Mouse (Mus musculus) ovary, postnatal 14 days (tissue): ENCODE results near the gene Cfap73.

Experiments used
- DNase-seq: peaks from one replicate; pipeline ENCODE4 v3.0.0; 2022; ENCODE audit warnings: low spot score

The Cfap73 gene

DNA sequence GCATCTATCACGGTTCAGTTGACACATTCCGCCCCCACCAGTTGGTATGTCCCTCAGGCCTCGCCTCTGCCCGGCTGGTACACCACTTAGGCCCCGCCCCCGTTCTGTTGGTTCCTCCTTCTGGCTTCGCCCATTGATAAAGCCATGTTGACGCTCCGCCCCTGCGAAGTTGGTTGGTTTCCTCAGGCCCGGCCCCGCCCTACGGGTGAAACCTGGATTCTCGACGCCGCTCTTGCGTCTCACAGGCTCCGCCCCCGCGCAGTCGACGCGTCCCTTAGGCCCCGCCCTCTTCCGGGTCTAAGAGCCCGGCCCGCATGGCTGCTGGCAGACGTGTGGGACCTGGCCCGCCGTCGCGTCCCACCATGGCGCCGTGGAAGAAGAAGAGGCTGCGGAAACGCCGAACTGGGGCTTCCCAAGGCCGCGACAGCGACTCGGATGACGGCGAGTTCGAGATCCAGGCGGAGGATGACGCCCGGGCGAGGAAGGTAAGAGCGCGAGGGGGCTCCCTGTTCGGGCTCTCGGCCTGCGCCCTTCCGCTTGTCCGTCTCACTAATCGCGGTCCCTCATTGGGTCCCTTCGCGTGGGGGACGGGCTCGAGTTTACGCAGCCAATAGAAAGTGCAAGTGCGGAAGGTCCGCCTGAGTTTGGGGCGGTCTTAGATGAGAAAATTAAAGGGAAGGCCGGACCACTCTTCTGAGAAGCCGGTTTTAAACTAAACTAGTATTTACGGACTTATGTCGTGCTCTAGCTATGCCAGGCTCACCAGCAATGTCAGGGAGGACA lies 21.0 kb downstream of the Cfap73 start:
- DNase-seq, result peak; percentile 98

DNA sequence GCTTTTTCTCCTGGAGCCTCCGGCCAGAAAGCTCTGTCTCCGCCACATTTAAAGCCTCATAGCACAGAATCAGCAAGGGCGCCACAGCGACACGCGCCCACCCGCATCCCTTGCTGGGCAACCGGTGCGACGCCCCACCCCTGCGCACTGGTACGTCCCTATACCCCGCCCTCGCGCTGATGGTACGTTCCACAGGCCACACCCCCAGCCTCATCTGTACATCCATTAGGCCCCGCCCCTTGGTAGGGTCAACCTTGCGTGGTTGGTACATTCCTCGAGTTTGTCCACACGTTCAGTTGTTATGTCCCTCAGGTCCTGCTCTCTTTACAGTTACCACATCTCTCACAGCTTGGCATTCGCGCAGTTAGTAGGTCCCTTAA lies 21.6 kb downstream of the Cfap73 start, which contains the start of the genes Rita1 and Ddx54:
Gene Rita1 (minus strand): TSS at position 148 of the 380 bp plus-strand sequence.
Gene Ddx54 (plus strand): TSS at position 298 of the 380 bp plus-strand sequence.
- peak; percentile 94 for DNase-seq

DNA sequence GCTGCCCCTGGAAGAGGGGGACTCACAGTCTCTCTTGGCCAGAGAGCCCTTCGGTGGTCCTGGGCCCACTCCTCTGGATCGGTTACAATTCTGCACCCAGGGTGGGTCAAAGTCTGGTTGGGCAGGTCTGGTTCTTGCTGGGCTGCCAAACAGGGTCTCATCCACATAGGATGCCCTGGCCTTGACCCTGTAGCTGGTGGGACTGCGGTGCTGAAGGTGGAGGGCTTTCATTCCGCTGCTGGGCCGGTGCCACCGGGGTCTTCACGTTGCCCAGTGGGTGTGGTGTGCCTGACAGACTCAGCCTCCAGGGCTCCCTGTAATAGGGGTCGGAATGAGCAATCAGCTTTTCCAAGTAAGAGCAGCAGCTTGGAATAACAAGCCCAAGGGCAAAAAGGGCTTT lies 22.6 kb downstream of the Cfap73 start:
- no peak for DNase-seq

DNA sequence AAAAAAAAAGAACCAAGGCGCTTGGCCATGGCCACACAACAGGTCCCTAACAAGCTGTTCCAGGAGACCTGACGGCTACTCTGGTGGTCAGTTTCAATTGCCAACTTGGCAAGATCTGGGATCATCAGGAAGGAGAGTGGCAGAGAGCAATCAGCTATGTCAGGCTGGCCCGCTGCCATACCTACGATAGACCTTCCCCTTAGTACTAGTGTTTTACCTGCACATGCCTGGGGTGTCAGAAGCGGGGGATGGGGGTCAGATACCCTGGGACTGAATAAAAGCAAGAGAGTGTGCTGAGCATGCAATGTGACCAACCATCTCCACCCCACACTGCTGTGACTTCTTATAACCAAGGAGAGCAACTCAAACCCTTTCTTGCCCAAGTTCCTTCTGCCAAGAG lies 23.1 kb downstream of the Cfap73 start:
- DNase-seq, result no peak

DNA sequence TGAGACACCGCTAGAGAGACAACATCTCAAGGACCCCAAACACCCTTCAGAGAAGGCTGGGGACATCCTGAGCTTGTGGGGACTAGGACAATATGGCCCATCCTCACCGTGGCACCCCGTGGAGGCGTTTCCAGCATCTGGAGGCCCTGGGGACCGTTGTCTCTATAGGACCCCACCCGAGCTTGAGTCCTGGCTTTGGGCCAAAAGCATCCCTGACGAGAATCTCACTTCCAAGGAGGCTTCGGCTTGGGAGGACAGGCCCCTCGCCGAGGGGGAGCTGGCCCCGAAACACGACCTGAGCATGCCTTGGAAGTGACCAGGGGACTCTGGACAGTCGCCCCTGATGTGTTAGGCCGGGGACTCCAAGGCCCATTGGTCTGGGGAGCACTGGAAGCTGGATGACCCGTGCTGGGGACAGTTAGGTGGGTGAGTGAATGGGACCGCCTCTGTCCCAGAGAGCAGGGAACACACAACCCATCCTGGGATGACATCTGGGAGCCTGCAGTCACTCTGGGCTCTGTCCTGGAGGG lies 24.7 kb downstream of the Cfap73 start:
- DNase-seq, result no peak

DNA sequence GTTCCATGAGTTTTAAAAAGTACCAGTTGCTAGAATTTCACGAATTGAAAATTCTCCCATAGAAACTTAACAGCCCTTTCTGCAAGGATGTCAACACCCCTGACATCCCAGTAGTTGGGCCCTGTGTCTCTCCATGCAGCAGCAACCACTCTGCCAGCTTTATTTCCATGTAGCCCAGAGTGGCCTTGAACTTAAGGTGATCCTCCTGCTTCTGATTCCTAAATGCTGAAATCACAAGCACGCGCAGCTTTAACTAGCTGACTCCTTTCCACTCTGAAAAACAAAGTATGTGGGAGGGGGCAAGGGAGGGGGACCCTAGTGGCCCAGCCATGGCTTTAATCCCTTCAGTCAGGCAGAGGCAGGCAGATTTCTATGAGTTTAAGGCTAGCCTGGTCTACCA lies 26.7 kb downstream of the Cfap73 start:
- DNase-seq, result no peak

DNA sequence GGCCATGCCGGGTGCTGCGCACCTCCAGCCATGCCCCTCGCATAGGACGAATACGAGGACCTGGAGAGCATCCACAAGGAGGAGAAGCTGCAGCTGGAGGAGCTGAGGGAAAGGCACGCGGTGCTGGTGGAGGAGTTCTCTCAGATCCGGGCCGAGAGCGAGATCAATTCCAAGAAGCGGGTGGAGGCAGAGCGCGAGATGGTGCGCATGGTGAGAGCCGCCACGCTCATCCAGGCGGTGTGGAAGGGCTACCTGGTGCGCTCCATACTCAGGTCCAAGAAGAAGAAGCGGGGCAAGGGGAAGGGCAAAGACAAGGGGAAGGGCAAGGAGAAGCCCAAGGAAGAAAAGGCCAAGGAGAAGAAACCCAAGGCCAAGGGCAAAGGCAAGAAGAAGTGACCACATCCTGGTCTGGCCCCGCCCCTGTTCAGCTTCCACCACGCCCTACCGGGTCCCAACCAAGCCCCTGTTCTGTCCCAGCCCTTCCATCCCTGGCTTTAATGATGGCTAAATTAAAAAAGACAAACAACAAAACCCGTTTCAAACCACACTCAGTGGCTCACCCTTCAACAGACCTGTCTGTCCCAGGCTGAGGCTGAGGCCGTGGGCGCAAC lies 27.3 kb downstream of the Cfap73 start:
- no peak for DNase-seq

DNA sequence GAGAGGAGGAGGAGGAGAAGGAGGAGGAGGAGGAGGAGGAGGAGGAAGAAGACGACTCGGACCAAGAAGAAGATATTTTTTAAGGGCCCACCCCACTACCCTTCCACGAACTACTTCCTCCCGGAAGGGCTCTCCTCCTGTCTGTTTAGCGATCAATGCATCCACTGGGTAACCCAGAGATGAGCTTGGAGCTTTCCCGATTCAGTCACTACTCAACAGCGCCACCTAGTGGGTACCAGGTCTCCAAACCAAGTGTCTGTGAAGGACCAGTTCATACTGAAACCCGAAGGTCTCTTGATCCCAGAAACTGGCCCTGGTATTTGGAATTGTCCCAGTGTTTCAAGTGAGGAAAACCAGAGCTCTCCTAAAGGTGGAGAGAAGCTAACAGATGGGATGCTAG lies 28.3 kb downstream of the Cfap73 start:
- peak; percentile 88 for DNase-seq

DNA sequence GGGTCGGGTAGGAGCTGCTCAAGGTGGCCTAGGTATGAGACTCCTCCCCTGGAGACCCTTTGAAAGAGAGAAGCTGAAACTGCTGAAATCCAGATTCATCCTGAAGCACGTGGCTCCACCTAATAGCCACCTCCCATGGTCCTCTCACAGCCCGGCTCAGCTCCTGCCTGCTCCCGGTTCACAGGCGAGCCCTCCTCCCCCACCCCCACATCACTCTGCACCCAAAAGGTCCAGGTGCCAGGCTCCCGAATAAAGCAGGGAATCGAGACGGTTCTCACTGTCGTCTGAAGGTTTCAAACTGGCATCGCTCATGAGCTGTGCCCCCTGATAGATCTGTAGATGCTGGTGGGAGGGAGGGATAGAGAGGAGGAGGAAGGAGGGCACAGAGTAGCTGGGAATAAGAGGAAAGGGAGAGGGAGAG lies 28.8 kb downstream of the Cfap73 start:
- DNase-seq, result no peak

DNA sequence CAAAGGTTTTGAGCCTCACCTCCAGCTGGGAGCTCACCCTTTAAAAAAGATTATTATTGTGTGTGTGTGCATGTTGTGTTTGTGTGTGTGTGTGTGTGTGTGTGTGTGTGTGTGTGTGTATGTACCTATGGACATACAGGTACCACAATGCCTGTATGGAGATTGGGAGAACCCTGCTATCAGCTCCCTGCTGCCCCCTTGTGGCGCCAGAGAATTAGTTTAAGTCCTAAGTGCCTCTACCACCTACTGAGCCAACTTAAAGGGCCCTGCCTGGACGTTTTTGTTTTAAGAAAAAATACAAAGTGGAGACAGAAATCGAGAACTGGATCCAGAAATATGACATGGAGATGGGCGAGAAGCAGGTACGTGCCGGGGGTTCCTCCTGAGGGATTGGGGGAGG lies 29.2 kb downstream of the Cfap73 start:
- DNase-seq, result peak; percentile 82

DNA sequence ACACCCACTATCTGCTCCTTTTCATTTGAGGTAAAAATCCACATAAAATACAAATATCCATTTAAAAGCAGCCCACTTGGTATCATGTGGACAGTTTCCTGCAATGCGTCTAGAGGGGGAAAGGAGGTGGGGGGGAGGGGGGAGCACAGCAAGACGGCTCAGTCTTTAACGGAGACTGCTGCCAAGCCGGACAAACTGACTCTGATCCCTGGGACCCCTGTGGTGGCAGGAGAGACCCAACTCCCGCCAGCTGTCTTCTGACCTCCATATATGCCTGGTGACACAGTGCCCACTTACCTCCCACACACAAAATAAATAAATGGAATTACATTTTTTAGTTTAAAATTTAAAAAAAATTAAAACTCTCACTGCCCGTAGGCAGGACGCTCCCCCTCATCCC lies 30.5 kb downstream of the Cfap73 start:
- DNase-seq, result no peak

DNA sequence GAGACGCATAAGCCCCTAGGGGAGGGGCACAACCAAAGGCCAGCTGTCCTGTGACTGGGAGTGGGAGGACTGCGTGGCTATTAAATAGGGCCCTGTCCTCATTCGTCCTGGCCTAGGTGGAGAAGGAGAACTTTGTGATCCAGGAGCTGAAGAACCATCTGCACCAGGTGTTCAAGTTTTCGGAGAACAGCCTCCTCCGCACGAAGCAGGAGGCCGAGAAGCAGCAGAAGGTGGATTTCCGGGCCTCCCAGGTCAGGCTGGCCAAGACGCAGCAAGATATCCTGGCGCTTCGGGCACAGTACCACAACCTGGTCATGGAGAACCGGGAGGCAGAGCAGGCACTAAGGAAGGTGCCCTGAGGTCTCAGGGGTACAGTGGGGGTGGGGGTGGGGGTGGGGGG lies 31.8 kb downstream of the Cfap73 start:
- DNase-seq, result no peak

DNA sequence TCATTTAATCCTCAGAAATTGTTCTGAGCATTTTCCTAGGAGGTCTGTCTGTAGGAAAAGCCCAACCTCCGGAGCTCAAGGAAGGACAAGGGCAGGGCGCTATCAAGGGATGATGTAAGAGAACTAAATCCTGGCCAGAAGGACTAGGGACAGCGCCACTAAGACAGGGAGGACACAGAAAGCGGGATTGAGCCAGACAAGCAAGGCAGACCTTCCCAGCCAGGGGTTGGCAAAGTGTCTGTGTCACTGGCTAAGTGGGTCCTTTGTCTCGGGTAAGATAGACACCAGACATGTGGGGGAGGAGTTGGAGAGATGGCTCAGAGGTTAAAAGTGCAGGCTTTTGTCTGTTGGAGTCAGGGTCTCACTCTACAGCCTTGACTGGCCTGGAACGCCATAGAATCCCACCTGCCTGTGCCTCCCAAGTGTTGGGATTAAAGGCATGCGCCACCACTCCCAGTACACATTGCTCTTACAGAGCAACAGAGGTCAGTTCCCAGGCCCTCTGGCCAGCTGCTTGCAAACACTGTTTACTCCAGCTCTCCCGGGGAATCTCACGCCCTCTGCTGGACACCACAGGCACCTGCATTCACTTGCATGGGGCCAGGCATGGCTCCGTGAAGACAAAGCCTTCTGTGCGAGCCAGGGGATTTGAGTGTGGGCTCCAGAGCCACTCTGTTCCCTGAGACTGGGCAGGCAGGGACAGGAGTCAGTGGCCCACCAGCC lies 32.9 kb downstream of the Cfap73 start:
- DNase-seq, result no peak

DNA sequence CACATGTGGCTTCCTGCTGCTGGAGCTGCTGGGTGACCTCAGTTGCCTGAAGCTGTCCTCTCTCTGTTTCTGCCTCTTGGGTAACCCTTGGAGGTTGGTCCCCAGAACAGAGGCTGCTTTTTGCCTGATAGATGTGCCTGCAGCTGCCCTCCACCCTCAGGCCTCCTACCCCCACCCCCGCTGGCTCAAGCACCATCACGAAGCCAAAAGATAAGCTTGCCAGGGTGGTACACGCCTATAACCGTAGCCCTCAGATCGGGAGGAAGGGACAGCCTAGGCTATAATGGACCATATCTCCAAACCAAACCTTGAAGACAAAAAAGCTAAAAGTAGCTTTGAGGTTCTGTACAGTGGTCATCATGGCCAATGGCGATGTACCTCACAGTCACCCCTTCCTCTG lies 34.4 kb downstream of the Cfap73 start:
- DNase-seq, result no peak

DNA sequence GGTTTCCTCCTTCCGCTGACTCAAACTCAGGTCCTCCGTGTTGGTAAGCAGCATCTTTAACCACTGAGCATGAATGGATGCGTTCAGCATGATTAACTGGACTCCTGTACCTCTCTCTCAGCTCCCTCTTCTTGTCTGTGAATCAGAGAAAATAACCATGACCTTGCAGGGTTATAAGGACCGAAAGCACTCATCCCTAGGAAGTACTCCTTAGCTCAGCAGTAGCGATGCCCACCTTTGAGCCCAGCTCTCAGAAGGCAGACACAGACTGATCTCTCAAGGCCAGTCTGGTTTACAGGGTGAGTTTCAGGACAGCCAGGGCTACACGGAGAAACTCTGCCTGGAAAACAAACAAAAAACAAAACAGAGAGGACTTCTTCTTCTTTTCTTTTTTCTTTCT lies 39.5 kb downstream of the Cfap73 start:
- no peak for DNase-seq

DNA sequence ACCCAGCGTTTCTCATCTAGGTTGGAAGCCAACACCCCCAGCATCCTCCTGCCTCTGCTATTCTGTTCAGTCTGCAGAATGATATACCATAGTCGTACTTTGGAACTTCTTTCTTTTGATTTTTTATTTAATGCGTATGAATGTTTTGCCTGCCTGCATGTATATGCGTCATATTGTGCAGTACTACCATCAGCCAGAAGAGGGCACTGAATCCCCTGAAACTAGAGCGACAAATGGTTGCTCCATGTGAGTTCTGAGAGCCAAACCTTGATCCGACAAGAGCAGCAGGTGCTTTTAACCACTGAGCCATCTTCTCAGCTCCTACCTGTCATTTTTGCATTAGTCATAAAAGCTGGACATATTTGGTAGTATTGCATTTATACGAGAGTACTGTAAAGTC lies 41.9 kb downstream of the Cfap73 start:
- no peak for DNase-seq

DNA sequence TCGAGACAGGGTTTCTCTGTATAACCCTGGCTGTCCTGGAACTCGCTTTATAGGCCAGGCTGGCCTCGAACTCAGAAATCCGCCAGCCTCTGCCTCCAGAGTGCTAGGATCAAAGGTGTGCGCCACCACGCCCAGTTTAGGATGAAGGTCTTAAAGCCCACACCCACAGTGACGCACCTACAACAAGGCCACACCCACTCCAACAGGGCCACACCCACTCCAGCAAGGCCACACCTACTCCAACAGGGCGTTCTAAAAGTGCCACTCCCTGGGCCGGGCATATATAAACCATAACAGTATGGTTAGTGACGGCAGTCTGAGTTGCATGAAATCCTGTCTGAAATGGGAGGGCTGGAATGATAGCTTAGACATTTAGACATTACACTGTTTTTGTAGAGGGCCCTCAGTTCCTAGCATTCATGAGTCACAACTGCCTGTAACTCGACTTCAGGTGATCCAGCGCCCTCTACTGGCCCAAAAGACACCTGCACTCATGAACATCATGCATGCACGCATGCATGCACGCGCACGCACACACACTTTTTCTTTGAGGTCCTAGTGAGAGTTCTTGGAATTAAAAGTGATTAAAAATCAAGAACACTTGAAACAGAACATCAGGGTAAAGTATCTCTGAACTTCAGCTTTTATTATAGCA lies 43.6 kb downstream of the Cfap73 start:
- no peak for DNase-seq

DNA sequence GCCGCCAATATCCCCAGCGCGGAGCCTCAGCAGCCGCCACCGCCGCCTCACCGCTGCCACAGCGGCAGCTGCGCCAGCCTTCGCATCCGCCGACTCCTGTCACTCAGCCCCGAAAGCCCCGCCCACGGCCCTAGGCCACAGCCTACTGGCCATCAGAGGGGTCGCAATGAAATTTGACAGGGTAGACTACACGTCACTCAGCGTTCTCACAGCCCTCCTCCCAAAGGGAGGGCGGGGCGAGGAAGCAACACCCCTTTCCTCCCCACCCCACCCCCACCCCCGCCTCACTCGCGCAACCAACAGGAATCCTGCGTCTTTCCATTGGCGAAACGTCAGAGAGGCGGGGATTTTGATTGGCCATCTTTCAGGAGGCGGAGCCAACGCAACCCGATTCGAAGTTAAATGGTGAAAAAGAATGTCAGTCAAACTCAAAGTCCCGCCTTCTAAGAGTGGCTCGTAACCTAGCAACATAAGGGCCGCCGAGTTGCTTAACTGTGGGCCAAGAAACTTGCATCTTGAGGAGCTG lies 45.4 kb downstream of the Cfap73 start, which contains the start of the genes Tpcn1 and Iqcd:
Gene Tpcn1 (minus strand): TSS at position 105 of the 526 bp plus-strand sequence.
Gene Iqcd (plus strand): TSS at position 448 of the 526 bp plus-strand sequence.
- peak; percentile 98 for DNase-seq

DNA sequence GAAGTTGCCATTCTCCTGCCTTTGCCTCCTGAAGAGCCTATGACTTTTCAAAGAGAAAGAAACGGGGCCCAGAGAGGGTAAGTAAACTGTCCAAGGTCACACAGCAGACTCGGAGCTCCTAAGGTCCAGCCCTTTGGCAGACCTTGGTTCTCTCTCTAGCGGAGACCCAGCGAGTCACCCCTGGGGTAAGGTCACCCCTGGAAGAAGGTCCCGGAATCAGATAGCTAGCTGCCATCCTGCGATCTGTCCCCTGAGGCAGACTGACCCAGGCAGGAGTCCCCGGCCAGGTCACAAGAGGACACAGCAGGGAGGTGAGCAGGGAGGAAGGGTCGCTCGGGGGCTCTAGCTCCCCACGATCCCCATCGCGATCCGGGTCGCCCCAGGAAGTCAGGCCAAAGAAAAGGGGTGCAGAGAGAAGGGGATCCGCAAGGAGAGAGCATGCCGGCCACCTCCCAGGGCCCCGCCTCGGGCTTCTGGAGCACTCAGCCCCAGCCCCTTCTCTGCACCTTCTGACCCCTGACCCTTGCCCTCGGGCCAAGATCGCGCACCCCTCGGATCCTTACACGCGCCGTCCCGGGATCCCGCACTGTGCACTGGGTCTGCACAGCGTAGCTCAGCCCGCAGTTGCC lies 46.0 kb downstream of the Cfap73 start:
- DNase-seq, result no peak

DNA sequence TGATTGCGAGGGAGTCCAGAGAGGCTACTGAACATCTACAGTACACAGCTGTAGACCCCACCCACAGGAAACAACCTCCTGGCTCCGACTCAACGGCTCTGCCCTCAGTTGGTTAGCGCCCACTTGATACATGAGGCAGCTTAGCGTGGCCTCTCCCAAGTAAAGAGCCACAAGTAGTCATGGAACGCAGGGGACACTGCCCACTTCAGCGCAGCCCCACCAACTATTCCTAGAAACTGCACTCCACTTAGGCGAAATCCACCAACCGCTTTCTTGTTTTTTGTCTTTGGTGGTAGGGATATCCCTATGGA lies 46.5 kb downstream of the Cfap73 start:
- no peak for DNase-seq
